Mouse (Mus musculus): ENCODE results near the gene Slc35e3. TPM values are rescaled to one million over a fixed set of nuclear protein-coding genes. Genes with fewer than 3 reads are reported as not detected.

The Slc35e3 gene
- polyA plus RNA-seq, 1 experiment from 2014 or later = 8.5 TPM

GRCm38 (mm10) chr10:117712871-117713270 is 33.3 kb downstream of the Slc35e3 start:
- H3K27me3 ChIP-seq (replicated peaks; ENCODE audit: control insufficient read depth, insufficient read depth, low read length) = no peaks in the 10 kb centered on the region
- no peak overlapping the region for H3K4me2 ChIP-seq (ENCODE audit: low read depth, low read length)
- no peak overlapping the region for H3K27ac ChIP-seq (ENCODE audit: low read length)
- ATAC-seq = no peak
- H3K4me1 ChIP-seq (ENCODE audit: control insufficient read depth, insufficient read depth, low read length) = peaks cover 12% of the 10 kb centered on the region
- no peaks in the 10 kb centered on the region for H3K9me3 ChIP-seq (ENCODE audit: control insufficient read depth, low read length)
- H3K9ac ChIP-seq (ENCODE audit: low read depth, low read length) = no peak overlapping the region
- no peaks in the 10 kb centered on the region for H3K36me3 ChIP-seq (ENCODE audit: control insufficient read depth, insufficient read depth, low read length)
- WGBS = 93% methylated on average over 9 of the region's 9 CpGs
- H3K4me3 ChIP-seq (ENCODE audit: low read length) = no peak overlapping the region

GRCm38 (mm10) chr10:117712191-117712754 is 33.9 kb downstream of the Slc35e3 start:
- Histone ChIP-seq H3K9me3 (ENCODE audit: control insufficient read depth, low read length) (no peaks in the 10 kb centered on the region), H3K27ac (ENCODE audit: low read length) (no peak overlapping the region), H3K4me2 (ENCODE audit: low read depth, low read length) (no peak overlapping the region), H3K4me1 (ENCODE audit: control insufficient read depth, insufficient read depth, low read length) (peaks cover 7% of the 10 kb centered on the region), H3K36me3 (ENCODE audit: control insufficient read depth, insufficient read depth, low read length) (no peaks in the 10 kb centered on the region), H3K4me3 (ENCODE audit: low read length) (no peak overlapping the region), H3K27me3 (replicated peaks; ENCODE audit: control insufficient read depth, insufficient read depth, low read length) (no peaks in the 10 kb centered on the region), H3K9ac (ENCODE audit: low read depth, low read length) (no peak overlapping the region)
- WGBS = 85% methylated on average over 9 of the region's 9 CpGs
- ATAC-seq = no peak

- 62% methylated on average over 5 of the region's 5 CpGs for whole genome bisulfite sequencing
- H3K27ac ChIP-seq (ENCODE audit: low read length) = no peak overlapping the region
Measured at GRCm38 (mm10) chr10:117711408-117711807, 34.8 kb downstream of the Slc35e3 start.

GRCm38 (mm10) chr10:117710604-117711141 is 35.5 kb downstream of the Slc35e3 start, which contains the start of gene Mdm2:
Gene Mdm2, minus strand, starts transcription at chr10:117710758.
- peak; percentile 95 for ATAC-seq
- WGBS = under 1% methylated on average over 52 of the region's 52 CpGs
- Histone ChIP-seq H3K4me2 (ENCODE audit: low read depth, low read length) (peak within 1 kb of the TSS; percentile 69), H3K9me3 (ENCODE audit: control insufficient read depth, low read length) (no peaks in the 10 kb centered on the region), H3K36me3 (ENCODE audit: control insufficient read depth, insufficient read depth, low read length) (peaks cover 2% of the 10 kb centered on the region; the same call in 1 of the 2 replicates), H3K9ac (ENCODE audit: low read depth, low read length) (peak within 1 kb of the TSS; percentile 100), H3K4me3 (ENCODE audit: low read length) (peak within 1 kb of the TSS; percentile 96), H3K4me1 (ENCODE audit: control insufficient read depth, insufficient read depth, low read length) (peaks cover 7% of the 10 kb centered on the region), H3K27me3 (replicated peaks; ENCODE audit: control insufficient read depth, insufficient read depth, low read length) (no peaks in the 10 kb centered on the region), H3K27ac (ENCODE audit: low read length) (peak within 1 kb of the TSS; percentile 97)

More at GRCm38 (mm10) chr10:117711408-117711807, 34.8 kb downstream of the Slc35e3 start:
- Histone ChIP-seq H3K4me2 (ENCODE audit: low read depth, low read length) (peak overlapping the region; percentile 69; the same call in 1 of the 2 replicates), H3K36me3 (ENCODE audit: control insufficient read depth, insufficient read depth, low read length) (peaks cover 2% of the 10 kb centered on the region; the same call in 1 of the 2 replicates), H3K4me1 (ENCODE audit: control insufficient read depth, insufficient read depth, low read length) (peaks cover 7% of the 10 kb centered on the region), H3K4me3 (ENCODE audit: low read length) (no peak overlapping the region; the same call in 1 of the 2 replicates), H3K9ac (ENCODE audit: low read depth, low read length) (peak overlapping the region; percentile 100), H3K27me3 (replicated peaks; ENCODE audit: control insufficient read depth, insufficient read depth, low read length) (no peaks in the 10 kb centered on the region), H3K9me3 (ENCODE audit: control insufficient read depth, low read length) (no peaks in the 10 kb centered on the region)
- ATAC-seq = no peak

- Histone ChIP-seq H3K36me3 (ENCODE audit: control insufficient read depth, insufficient read depth, low read length) (peaks cover 6% of the 10 kb centered on the region), H3K4me2 (ENCODE audit: low read depth, low read length) (peak overlapping the region; percentile 66), H3K4me1 (ENCODE audit: control insufficient read depth, insufficient read depth, low read length) (peaks cover 7% of the 10 kb centered on the region), H3K27ac (ENCODE audit: low read length) (peak overlapping the region; percentile 97), H3K9me3 (ENCODE audit: control insufficient read depth, low read length) (no peaks in the 10 kb centered on the region), H3K9ac (ENCODE audit: low read depth, low read length) (peak overlapping the region; percentile 100), H3K27me3 (replicated peaks; ENCODE audit: control insufficient read depth, insufficient read depth, low read length) (no peaks in the 10 kb centered on the region), H3K4me3 (ENCODE audit: low read length) (peak overlapping the region; percentile 96)
- WGBS = under 1% methylated on average over 62 of the region's 71 CpGs
- peak; percentile 80 for ATAC-seq
Measured at GRCm38 (mm10) chr10:117709930-117710603, 36.1 kb downstream of the Slc35e3 start.

- Histone ChIP-seq H3K27ac (ENCODE audit: low read length) (peak overlapping the region; percentile 97), H3K27me3 (replicated peaks; ENCODE audit: control insufficient read depth, insufficient read depth, low read length) (no peaks in the 10 kb centered on the region), H3K36me3 (ENCODE audit: control insufficient read depth, insufficient read depth, low read length) (peaks cover 7% of the 10 kb centered on the region), H3K4me2 (ENCODE audit: low read depth, low read length) (peak overlapping the region; percentile 66), H3K9ac (ENCODE audit: low read depth, low read length) (peak overlapping the region; percentile 100), H3K4me1 (ENCODE audit: control insufficient read depth, insufficient read depth, low read length) (peaks cover 7% of the 10 kb centered on the region), H3K9me3 (ENCODE audit: control insufficient read depth, low read length) (no peaks in the 10 kb centered on the region), H3K4me3 (ENCODE audit: low read length) (peak overlapping the region; percentile 96)
- 35% methylated on average over 12 of the region's 12 CpGs for WGBS
- ATAC-seq = no peak
Measured at GRCm38 (mm10) chr10:117709326-117709830, 36.8 kb downstream of the Slc35e3 start.

- ATAC-seq = no peak
- peak overlapping the region; percentile 66 for H3K4me2 ChIP-seq (ENCODE audit: low read depth, low read length)
- peaks cover 7% of the 10 kb centered on the region for H3K4me1 ChIP-seq (ENCODE audit: control insufficient read depth, insufficient read depth, low read length)
- no peak overlapping the region for H3K27ac ChIP-seq (ENCODE audit: low read length)
- no peaks in the 10 kb centered on the region for H3K27me3 ChIP-seq (replicated peaks; ENCODE audit: control insufficient read depth, insufficient read depth, low read length)
- no peaks in the 10 kb centered on the region for H3K9me3 ChIP-seq (ENCODE audit: control insufficient read depth, low read length)
- H3K36me3 ChIP-seq (ENCODE audit: control insufficient read depth, insufficient read depth, low read length) = peaks cover 7% of the 10 kb centered on the region
- H3K9ac ChIP-seq (ENCODE audit: low read depth, low read length) = peak overlapping the region; percentile 39; the same call in 1 of the 2 replicates
- 73% methylated on average over 9 of the region's 9 CpGs for WGBS
- peak overlapping the region; percentile 31 for H3K4me3 ChIP-seq (ENCODE audit: low read length)
Measured at GRCm38 (mm10) chr10:117708856-117709255, 37.3 kb downstream of the Slc35e3 start.

- Histone ChIP-seq H3K4me1 (ENCODE audit: control insufficient read depth, insufficient read depth, low read length) (peaks cover 7% of the 10 kb centered on the region), H3K9me3 (ENCODE audit: control insufficient read depth, low read length) (no peaks in the 10 kb centered on the region), H3K36me3 (ENCODE audit: control insufficient read depth, insufficient read depth, low read length) (peaks cover 7% of the 10 kb centered on the region), H3K9ac (ENCODE audit: low read depth, low read length) (no peak overlapping the region), H3K27me3 (replicated peaks; ENCODE audit: control insufficient read depth, insufficient read depth, low read length) (no peaks in the 10 kb centered on the region), H3K27ac (ENCODE audit: low read length) (no peak overlapping the region), H3K4me2 (ENCODE audit: low read depth, low read length) (no peak overlapping the region), H3K4me3 (ENCODE audit: low read length) (no peak overlapping the region)
- WGBS = over 99% methylated on average over 2 of the region's 2 CpGs
- ATAC-seq = no peak
Measured at GRCm38 (mm10) chr10:117708376-117708775, 37.8 kb downstream of the Slc35e3 start.

GRCm38 (mm10) chr10:117707114-117707838 is 38.9 kb downstream of the Slc35e3 start:
- H3K9me3 ChIP-seq (ENCODE audit: control insufficient read depth, low read length) = no peaks in the 10 kb centered on the region
- no peak overlapping the region for H3K4me3 ChIP-seq (ENCODE audit: low read length)
- peaks cover 7% of the 10 kb centered on the region for H3K4me1 ChIP-seq (ENCODE audit: control insufficient read depth, insufficient read depth, low read length)
- H3K4me2 ChIP-seq (ENCODE audit: low read depth, low read length) = no peak overlapping the region
- no peak overlapping the region for H3K9ac ChIP-seq (ENCODE audit: low read depth, low read length)
- 92% methylated on average over 2 of the region's 2 CpGs for WGBS
- peaks cover 11% of the 10 kb centered on the region for H3K36me3 ChIP-seq (ENCODE audit: control insufficient read depth, insufficient read depth, low read length)
- H3K27ac ChIP-seq (ENCODE audit: low read length) = no peak overlapping the region
- ATAC-seq = no peak
- no peaks in the 10 kb centered on the region for H3K27me3 ChIP-seq (replicated peaks; ENCODE audit: control insufficient read depth, insufficient read depth, low read length)

Data from intestine, embryonic 16.5 days (tissue).